Mouse (Mus musculus) kidney, embryonic 15.5 days (tissue): ENCODE measurements at regions not wholly inside any gene's neighbourhood (a gene's known extent, or its start where the extent isn't known, plus 50 kb on each side); places are given as distances from the start of the nearest gene placed in this dataset. TPM values are rescaled to one million over a fixed set of nuclear protein-coding genes. Genes with fewer than 3 reads are reported as not detected.

Experiments
- ATAC-seq: fragments of 200-750 bp; cut with Nextera tagmentation; replicated peaks from 2 replicates; pipeline ENCODE4 v1.8.0; 2017; ENCODE audit warnings: moderate TSS enrichment; ENCODE audit not compliant: low FRiP score
- H3K27ac ChIP-seq: fragments of 300-500 bp; sonication (generic); 2 replicates; pipeline ENCODE4 v1.5.1; 2015; ENCODE audit warnings: mild to moderate bottlenecking, inconsistent platforms
- H3K27me3 ChIP-seq: fragments of 300-500 bp; sonication (generic); 2 replicates; pipeline ENCODE4 v1.6.1; 2015; ENCODE audit warnings: inconsistent platforms
- H3K36me3 ChIP-seq: fragments of 300-500 bp; sonication (generic); 2 replicates; pipeline ENCODE4 v1.6.1; 2015; ENCODE audit warnings: inconsistent platforms
- H3K4me1 ChIP-seq: fragments of 300-500 bp; sonication (generic); 2 replicates; pipeline ENCODE4 v1.6.1; 2015; ENCODE audit warnings: inconsistent platforms
- H3K4me2 ChIP-seq: fragments of 300-500 bp; sonication (generic); 2 replicates; pipeline ENCODE4 v1.6.1; 2015; ENCODE audit warnings: moderate library complexity, mild to moderate bottlenecking, inconsistent platforms
- H3K4me3 ChIP-seq: fragments of 300-500 bp; sonication (generic); replicated peaks from 2 replicates; pipeline ENCODE4 v1.5.1; 2015; ENCODE audit warnings: mild to moderate bottlenecking, inconsistent platforms
- H3K9ac ChIP-seq: fragments of 300-500 bp; sonication (generic); 2 replicates; pipeline ENCODE4 v1.6.1; 2015; ENCODE audit warnings: mild to moderate bottlenecking, inconsistent platforms
- H3K9me3 ChIP-seq: fragments of 300-500 bp; sonication (generic); replicated peaks from 2 replicates; pipeline ENCODE4 v1.6.1; 2016; ENCODE audit warnings: inconsistent platforms
- WGBS: fragments of 180-500 bp; shearing (Covaris S2); methylation state at CpG from one replicate; pipeline ENCODE4 v1.1.7; 2015; ENCODE audit warnings: mixed read lengths; 5-methylcytosine and 5-hydroxymethylcytosine counted together
- microRNA-seq: library from miRNA; unstranded; fragments of <30 nt; microRNA quantifications from one replicate; pipeline ENCODE4, GENCODE M21; 2016

GRCm38 (mm10) chr1:46963973-46964727 is 71.5 kb upstream of the Slc39a10 start:
- Histone ChIP-seq H3K27ac (no peak overlapping the region), H3K9me3 (no peaks in the 10 kb centered on the region), H3K4me1 (no peaks in the 10 kb centered on the region), H3K9ac (no peak overlapping the region), H3K27me3 (no peaks in the 10 kb centered on the region), H3K36me3 (no peaks in the 10 kb centered on the region), H3K4me3 (no peak overlapping the region), H3K4me2 (no peak overlapping the region)
- no peak for ATAC-seq
- WGBS: 79% methylated on average over 5 of the region's 5 CpGs

Small RNAs in the stretch of these regions (microRNA-seq; reads per million reads assigned to microRNA genes)
- gene Mir6350: not detected
